Mouse (Mus musculus): ENCODE data around the gene Tmc3.
A peak's percentile ranks its signal among the peaks of the same experiment; 100 is the strongest.

GRCm38 (mm10) chr7:83567841-83568500 is 16.8 kb upstream of the Tmc3 start:
- TF ChIP-seq CTCF (IDR thresholded peaks at IDR 0.05) (no peak; the same call in 1 of the 2 replicates), POLR2A (IDR thresholded peaks at IDR 0.05; ENCODE audit: insufficient read depth, low read depth, low read length) (no peak), EP300 (IDR thresholded peaks at IDR 0.05; ENCODE audit: insufficient read depth, low read depth, low read length) (0 out of 2 replicates have a peak, but pooled peaks have one; percentile 39)
